Mouse (Mus musculus): Measurements from ENCODE around the gene Dus2. TPM values are rescaled to one million over a fixed set of nuclear protein-coding genes. Genes with fewer than 3 reads are reported as not detected.
"Not testable (repeated sequence)": the region's sequence is repeated elsewhere in the genome, so short reads cannot be mapped to it uniquely, and the experiment has no call there.

The Dus2 gene
- total RNA-seq, 2 experiments from 2014 or later: 21.0 TPM

DNA sequence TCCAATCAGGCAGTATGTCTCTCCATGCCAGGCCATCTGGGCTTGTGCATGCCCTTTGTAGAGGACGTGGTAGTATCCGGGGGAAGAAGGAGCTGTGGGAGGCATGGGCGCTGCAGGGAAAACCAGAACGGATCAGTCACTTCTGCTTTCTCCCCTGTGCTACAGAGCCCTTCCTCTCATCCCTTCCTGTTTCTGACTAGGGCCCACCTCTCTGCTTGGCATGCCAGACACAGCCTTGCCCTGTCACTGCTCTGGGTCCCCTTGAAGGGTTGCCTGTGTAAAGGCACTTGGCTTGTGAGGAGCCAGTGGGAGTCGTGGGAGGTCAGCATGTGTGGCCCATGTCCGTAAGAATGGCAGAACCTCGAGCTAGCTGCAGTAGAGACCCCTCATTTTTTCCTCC lies 5.2 kb downstream of the Dus2 start:
- no peak overlapping the region for H3K27ac ChIP-seq
- TF ChIP-seq CTCF (conservative IDR thresholded peaks at IDR 0.05): no peak
- no peak overlapping the region for H3K4me3 ChIP-seq
- DNase-seq (ENCODE audit: low spot score in 2 of 2): no peak

GRCm38 (mm10) chr8:105998971-105999370 lies 7.8 kb downstream of the Dus2 start:
- DNase-seq (ENCODE audit: low spot score in 2 of 2): no peak
- H3K4me3 ChIP-seq: no peak overlapping the region
- TF ChIP-seq CTCF (conservative IDR thresholded peaks at IDR 0.05): no peak
- no peak overlapping the region for H3K27ac ChIP-seq

DNA sequence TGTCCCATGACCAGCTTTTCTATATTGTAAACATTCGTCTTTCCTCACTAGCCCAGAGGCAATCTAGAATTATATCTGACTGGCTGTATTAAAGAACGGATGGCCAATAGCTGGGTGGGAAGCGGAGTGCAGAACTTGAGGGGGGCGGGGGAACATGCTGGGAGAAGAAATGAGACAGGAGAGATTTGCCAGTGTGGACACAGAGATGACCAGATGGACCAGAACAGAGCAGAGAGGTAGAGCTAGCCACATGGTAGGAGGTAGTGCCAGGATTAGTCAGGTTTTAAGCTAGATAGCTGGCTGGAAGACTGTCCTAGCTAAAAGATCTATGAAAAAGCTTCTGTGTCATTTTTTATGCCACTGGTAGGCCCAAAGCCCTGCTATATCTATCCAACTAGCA lies 10.8 kb downstream of the Dus2 start:
- no peak overlapping the region for H3K4me3 ChIP-seq
- TF ChIP-seq CTCF (conservative IDR thresholded peaks at IDR 0.05): no peak
- no peak for DNase-seq (ENCODE audit: low spot score in 2 of 2)
- H3K27ac ChIP-seq: no peak overlapping the region

- DNase-seq (ENCODE audit: low spot score in 2 of 2): no peak
- TF ChIP-seq CTCF (conservative IDR thresholded peaks at IDR 0.05): no peak
- H3K4me3 ChIP-seq: no peak overlapping the region
- H3K27ac ChIP-seq: no peak overlapping the region
These were observed 13.5 kb downstream of the Dus2 start for GRCm38 (mm10) chr8:106004538-106005207.

DNA sequence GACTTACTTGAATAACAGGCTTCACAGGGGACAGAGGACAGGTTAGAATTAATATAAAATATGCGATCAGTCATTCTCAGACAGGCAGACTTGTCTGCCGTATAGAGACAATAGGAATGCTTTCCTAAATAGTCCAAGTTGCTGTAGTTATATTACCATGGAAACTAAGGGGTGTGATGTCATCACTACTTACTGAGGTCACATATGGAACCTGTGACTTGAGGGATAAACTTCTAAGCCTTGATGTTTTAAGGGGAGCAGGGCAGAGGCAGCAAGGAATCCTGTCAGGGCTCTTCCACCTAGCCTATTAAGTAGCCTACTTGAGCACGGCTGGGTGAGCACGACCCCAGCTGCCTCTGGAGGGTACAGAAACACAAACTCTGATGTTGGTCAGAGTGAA lies 14.7 kb downstream of the Dus2 start, which contains the start of gene Dpep2nb:
Gene Dpep2nb (minus strand): TSS at position 101 of the 400 bp plus-strand sequence.
- Histone ChIP-seq H3K4me3 (no peak within 1 kb of the TSS), H3K27ac (no peak within 1 kb of the TSS)
- no peak for TF ChIP-seq CTCF (conservative IDR thresholded peaks at IDR 0.05)
- no peak for DNase-seq (ENCODE audit: low spot score in 2 of 2)

- H3K27ac ChIP-seq: no peak overlapping the region
- DNase-seq (ENCODE audit: low spot score in 2 of 2): no peak
- H3K4me3 ChIP-seq: no peak overlapping the region
- TF ChIP-seq CTCF (conservative IDR thresholded peaks at IDR 0.05): peak; percentile 43
These were observed 15.3 kb downstream of the Dus2 start for GRCm38 (mm10) chr8:106006413-106006812.

GRCm38 (mm10) chr8:106007135-106007534 lies 16.0 kb downstream of the Dus2 start:
- H3K4me3 ChIP-seq: no peak overlapping the region
- DNase-seq (ENCODE audit: low spot score in 2 of 2): no peak
- H3K27ac ChIP-seq: no peak overlapping the region
- TF ChIP-seq CTCF (conservative IDR thresholded peaks at IDR 0.05): no peak

GRCm38 (mm10) chr8:106007891-106008290 lies 16.8 kb downstream of the Dus2 start:
- H3K4me3 ChIP-seq; H3K27ac ChIP-seq; DNase-seq (ENCODE audit: low spot score in 2 of 2): not testable (repeated sequence)
- TF ChIP-seq CTCF (conservative IDR thresholded peaks at IDR 0.05): peak; percentile 59

DNA sequence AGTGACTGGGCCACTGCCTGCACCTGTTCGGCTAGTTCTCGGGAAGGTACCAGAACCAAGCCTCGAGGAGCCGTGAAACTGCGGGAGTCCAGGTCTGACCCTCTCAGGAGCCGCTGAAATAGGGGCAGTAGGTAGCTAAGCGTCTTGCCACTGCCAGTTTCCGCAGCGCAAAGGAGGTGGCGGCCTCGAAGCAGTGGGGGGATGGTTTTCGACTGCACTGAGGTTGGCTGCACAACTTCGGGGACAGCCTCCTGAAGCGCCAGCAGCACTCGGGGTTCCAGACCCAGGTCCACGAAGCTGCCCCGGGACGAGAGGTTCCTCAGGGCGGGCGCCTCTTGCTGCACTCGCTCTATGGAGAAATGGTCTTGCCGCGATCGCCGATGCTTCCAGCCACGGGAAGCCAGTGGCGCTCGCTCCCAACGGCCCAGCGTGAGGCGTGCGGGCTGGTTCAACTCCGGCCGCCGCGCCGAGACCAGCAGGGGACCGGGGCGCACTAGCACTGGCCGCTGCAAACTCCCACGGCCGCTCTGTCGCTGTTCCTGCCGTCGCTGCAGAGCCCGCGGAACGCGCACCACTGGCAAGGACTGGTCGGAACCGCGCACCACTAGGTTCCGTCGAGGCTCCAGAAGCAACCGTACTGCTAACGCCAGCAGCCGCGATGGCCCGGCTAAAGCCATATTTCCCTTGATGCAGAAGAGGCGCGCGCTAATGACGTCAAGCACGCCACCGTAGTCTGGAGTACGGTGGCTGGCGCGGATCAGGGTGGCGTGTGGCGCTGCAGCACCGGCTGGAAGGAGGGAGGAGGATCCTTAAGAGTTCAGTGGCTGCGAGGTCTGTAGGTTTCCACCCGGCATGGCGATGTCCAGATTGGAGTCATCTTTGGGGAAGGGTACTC lies 19.9 kb downstream of the Dus2 start:
- Histone ChIP-seq H3K27ac (peak overlapping the region; percentile 91), H3K4me3 (peak overlapping the region; percentile 61)
- DNase-seq (ENCODE audit: low spot score in 2 of 2): peak; percentile 89 to 93
- 0 out of 2 replicates have a peak, but pooled peaks have one; percentile 28 for TF ChIP-seq CTCF (conservative IDR thresholded peaks at IDR 0.05)

DNA sequence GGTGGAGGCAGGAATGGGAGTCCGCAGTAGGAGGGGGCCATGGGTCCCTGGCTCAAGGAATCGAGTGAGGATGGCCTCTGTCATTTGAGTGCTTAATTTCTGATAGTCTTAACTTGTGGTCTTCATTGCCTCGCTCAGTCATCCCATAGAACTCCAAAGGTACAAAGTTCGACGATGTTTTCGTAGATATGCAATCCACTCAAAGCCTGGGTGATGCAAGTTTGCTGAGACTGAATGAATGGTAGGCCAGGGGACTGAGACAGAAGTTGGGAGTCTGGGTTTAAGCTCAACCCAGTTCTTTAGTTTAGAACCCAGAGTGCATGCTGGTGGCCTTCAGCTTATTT lies 20.5 kb downstream of the Dus2 start, which contains the start of gene Ddx28:
Gene Ddx28 (minus strand): TSS at position 240 of the 344 bp plus-strand sequence.
- peak within 1 kb of the TSS; percentile 61 for H3K4me3 ChIP-seq
- H3K27ac ChIP-seq: peak within 1 kb of the TSS; percentile 91
- DNase-seq (ENCODE audit: low spot score in 2 of 2): no peak
- no peak for TF ChIP-seq CTCF (conservative IDR thresholded peaks at IDR 0.05)

GRCm38 (mm10) chr8:106012203-106012602 lies 21.1 kb downstream of the Dus2 start:
- H3K4me3 ChIP-seq: peak overlapping the region; percentile 61; the same call in 1 of the 2 replicates
- not testable (repeated sequence) for DNase-seq (ENCODE audit: low spot score in 2 of 2); H3K27ac ChIP-seq

DNA sequence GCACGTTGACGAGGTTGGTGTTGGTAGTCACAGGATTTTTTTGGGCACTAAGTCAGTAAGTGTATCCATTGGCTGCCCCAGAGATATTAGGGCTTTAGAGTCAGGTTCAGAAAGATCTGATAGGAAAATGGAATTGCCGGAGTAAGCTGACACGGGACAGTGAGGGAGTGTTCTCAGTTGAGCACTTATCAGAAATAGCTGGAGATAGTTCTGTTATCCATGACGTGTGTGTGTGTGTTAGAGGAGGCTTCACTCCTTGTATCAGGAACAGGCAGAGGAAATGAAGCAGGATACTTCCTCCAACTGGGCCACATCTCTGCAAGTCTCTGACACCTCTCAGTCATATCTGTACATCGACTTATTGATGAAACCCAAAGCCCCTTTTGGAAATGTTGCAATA lies 25.1 kb downstream of the Dus2 start:
- no peak for TF ChIP-seq CTCF (conservative IDR thresholded peaks at IDR 0.05)
- DNase-seq (ENCODE audit: low spot score in 2 of 2): no peak
- no peak overlapping the region for H3K27ac ChIP-seq
- H3K4me3 ChIP-seq: no peak overlapping the region

GRCm38 (mm10) chr8:106017130-106017529 lies 26.0 kb downstream of the Dus2 start:
- no peak for TF ChIP-seq CTCF (conservative IDR thresholded peaks at IDR 0.05)
- no peak overlapping the region for H3K4me3 ChIP-seq
- no peak overlapping the region for H3K27ac ChIP-seq
- DNase-seq (ENCODE audit: low spot score in 2 of 2): no peak
